Mouse (Mus musculus): Measurements from ENCODE around the gene E030018B13Rik. TPM values are rescaled to one million over a fixed set of nuclear protein-coding genes. Genes with fewer than 3 reads are reported as not detected.

The E030018B13Rik gene
- total and polyA plus RNA-seq, 3 experiments = 0.07 TPM; not detected in 2

- Histone ChIP-seq H3K79me2 (ENCODE audit: control insufficient read depth, insufficient read depth, low read length, poor library complexity) (no peaks in the 10 kb centered on the region), H3K9ac (ENCODE audit: control insufficient read depth, low read depth, low read length, poor library complexity, severe bottlenecking) (no peak overlapping the region), H3K4me3 (ENCODE audit: control insufficient read depth in 1 of 2, insufficient read depth in 1 of 2, low read depth in 2 of 2, low read length in 2 of 2) (no peak overlapping the region), H3K4me1 (ENCODE audit: control insufficient read depth in 1 of 2, insufficient read depth in 2 of 2, low read length in 2 of 2) (peaks cover 12 to 24% of the 10 kb centered on the region in 2 experiments; a peak in 3 of 4 replicates), H3K9me3 (replicated peaks; ENCODE audit: insufficient read depth, low read length) (no peaks in the 10 kb centered on the region), H3K27me3 (ENCODE audit: control insufficient read depth in 1 of 2, insufficient read depth in 2 of 2, low read length in 2 of 2) (no peaks in the 10 kb centered on the region), H3K36me3 (ENCODE audit: control insufficient read depth in 1 of 2, insufficient read depth in 2 of 2, low read length in 2 of 2) (peaks cover 0 to 23% of the 10 kb centered on the region in 2 experiments; a peak in 2 of 4 replicates), H3K27ac (ENCODE audit: control insufficient read depth, low read depth, low read length) (no peak overlapping the region)
- TF ChIP-seq ZC3H11A (IDR thresholded peaks at IDR 0.05; ENCODE audit: low read depth, low read length) = no peak
- no peak for TF ChIP-seq MYB (IDR thresholded peaks at IDR 0.05; ENCODE audit: low read depth, low read length)
- TF ChIP-seq TBP (IDR thresholded peaks at IDR 0.05; ENCODE audit: low read depth, low read length) = no peak
- TF ChIP-seq TCF12 (IDR thresholded peaks at IDR 0.05; ENCODE audit: low read depth, low read length) = no peak
- TF ChIP-seq USF2 (IDR thresholded peaks at IDR 0.05; ENCODE audit: borderline replicate concordance in 1 of 2, insufficient read depth in 1 of 2, low read depth in 1 of 2, low read length in 2 of 2) = no peak
- no peak for TF ChIP-seq MAX (IDR thresholded peaks at IDR 0.05; ENCODE audit: low read length)
- TF ChIP-seq ETS1 (IDR thresholded peaks at IDR 0.05; ENCODE audit: low read depth, low read length) = no peak
- no peak for TF ChIP-seq RAD21 (IDR thresholded peaks at IDR 0.05; ENCODE audit: low read depth, low read length)
- no peak for TF ChIP-seq CHD2 (IDR thresholded peaks at IDR 0.05; ENCODE audit: low read length)
- TF ChIP-seq GABPA (IDR thresholded peaks at IDR 0.05; ENCODE audit: low read depth, low read length) = no peak
- no peak for TF ChIP-seq ZKSCAN1 (IDR thresholded peaks at IDR 0.05; ENCODE audit: low read depth, low read length)
- TF ChIP-seq GATA1 (IDR thresholded peaks at IDR 0.05; ENCODE audit: low read depth, low read length) = no peak
- no peak for TF ChIP-seq MXI1 (IDR thresholded peaks at IDR 0.05; ENCODE audit: low read depth, low read length)
- no peak for TF ChIP-seq ZMIZ1 (IDR thresholded peaks at IDR 0.05; ENCODE audit: low read depth, low read length)
- TF ChIP-seq POLR2AphosphoS2 (IDR thresholded peaks at IDR 0.05; ENCODE audit: low read length) = no peak
- no peak for TF ChIP-seq EP300 (IDR thresholded peaks at IDR 0.05; ENCODE audit: low read depth in 1 of 2, low read length in 2 of 2)
- TF ChIP-seq MEF2A (IDR thresholded peaks at IDR 0.05; ENCODE audit: extremely low read depth, insufficient replicate concordance, low read depth, low read length, poor library complexity, severe bottlenecking) = no peak
- no peak for TF ChIP-seq USF1 (IDR thresholded peaks at IDR 0.05; ENCODE audit: low read depth, low read length)
- TF ChIP-seq ZNF384 (IDR thresholded peaks at IDR 0.05; ENCODE audit: low read depth, low read length) = no peak
- DNase-seq (ENCODE audit: low read depth, low spot score) = no peak
Observed at GRCm38 (mm10) chr7:63871698-63872097, 45.0 kb upstream of the E030018B13Rik start.

GRCm38 (mm10) chr7:63873880-63874279 is 42.8 kb upstream of the E030018B13Rik start:
- Histone ChIP-seq H3K4me3 (ENCODE audit: control insufficient read depth in 1 of 2, insufficient read depth in 1 of 2, low read depth in 2 of 2, low read length in 2 of 2) (no peak overlapping the region), H3K9ac (ENCODE audit: control insufficient read depth, low read depth, low read length, poor library complexity, severe bottlenecking) (no peak overlapping the region), H3K9me3 (replicated peaks; ENCODE audit: insufficient read depth, low read length) (no peaks in the 10 kb centered on the region), H3K79me2 (ENCODE audit: control insufficient read depth, insufficient read depth, low read length, poor library complexity) (no peaks in the 10 kb centered on the region), H3K27ac (ENCODE audit: control insufficient read depth, low read depth, low read length) (no peak overlapping the region), H3K27me3 (ENCODE audit: control insufficient read depth in 1 of 2, insufficient read depth in 2 of 2, low read length in 2 of 2) (no peaks in the 10 kb centered on the region), H3K4me1 (ENCODE audit: control insufficient read depth in 1 of 2, insufficient read depth in 2 of 2, low read length in 2 of 2) (peaks cover 16 to 25% of the 10 kb centered on the region in 2 experiments; a peak in 3 of 4 replicates), H3K36me3 (ENCODE audit: control insufficient read depth in 1 of 2, insufficient read depth in 2 of 2, low read length in 2 of 2) (peaks cover 0 to 20% of the 10 kb centered on the region in 2 experiments; a peak in 2 of 4 replicates)
- TF ChIP-seq ZKSCAN1 (IDR thresholded peaks at IDR 0.05; ENCODE audit: low read depth, low read length) (no peak), ELF1 (IDR thresholded peaks at IDR 0.05; ENCODE audit: low read depth, low read length) (no peak), UBTF (IDR thresholded peaks at IDR 0.05; ENCODE audit: borderline replicate concordance, insufficient read depth, low read depth, low read length) (no peak), ZNF384 (IDR thresholded peaks at IDR 0.05; ENCODE audit: low read depth, low read length) (no peak), CHD1 (IDR thresholded peaks at IDR 0.05; ENCODE audit: low read depth, low read length) (no peak), POLR2AphosphoS5 (IDR thresholded peaks at IDR 0.05; ENCODE audit: borderline replicate concordance, low read depth, low read length) (no peak), E2F4 (IDR thresholded peaks at IDR 0.05; ENCODE audit: borderline replicate concordance, low read depth, low read length) (no peak), ETS1 (IDR thresholded peaks at IDR 0.05; ENCODE audit: low read depth, low read length) (no peak), TCF12 (IDR thresholded peaks at IDR 0.05; ENCODE audit: low read depth, low read length) (no peak), MAZ (IDR thresholded peaks at IDR 0.05; ENCODE audit: low read depth, low read length) (no peak)
- no peak for DNase-seq (ENCODE audit: low read depth, low spot score)

Data from MEL (cell line).